Mouse (Mus musculus): Measurements from ENCODE around the gene Ankrd63.

Gene Ankrd63

GRCm38 (mm10) chr2:118729194-118729593 is 25.4 kb upstream of the Ankrd63 start:
- in situ Hi-C loops (cut with MboI; ENCODE audit: low pct_unique_long_range_greater_than_20kb in 1 of 2, low sequenced_read_pairs in 2 of 2, unreplicated experiment in 1 of 2): no loop called here

GRCm38 (mm10) chr2:118728337-118728736 is 24.6 kb upstream of the Ankrd63 start, which contains the start of gene Plcb2:
Gene Plcb2 (minus strand): TSS chr2:118728438.
- in situ Hi-C loops (cut with MboI; ENCODE audit: low pct_unique_long_range_greater_than_20kb in 1 of 2, low sequenced_read_pairs in 2 of 2, unreplicated experiment in 1 of 2): no loop called here

GRCm38 (mm10) chr2:118727911-118728310 is 24.1 kb upstream of the Ankrd63 start:
- in situ Hi-C loops (cut with MboI; ENCODE audit: low pct_unique_long_range_greater_than_20kb in 1 of 2, low sequenced_read_pairs in 2 of 2, unreplicated experiment in 1 of 2): no loop called here

- in situ Hi-C loops (cut with MboI; ENCODE audit: low pct_unique_long_range_greater_than_20kb in 1 of 2, low sequenced_read_pairs in 2 of 2, unreplicated experiment in 1 of 2): no loop called here
These were observed 23.1 kb upstream of the Ankrd63 start for GRCm38 (mm10) chr2:118726873-118727272.

- in situ Hi-C loops (cut with MboI; ENCODE audit: low pct_unique_long_range_greater_than_20kb in 1 of 2, low sequenced_read_pairs in 2 of 2, unreplicated experiment in 1 of 2): no loop called here
These were observed 21.7 kb upstream of the Ankrd63 start for GRCm38 (mm10) chr2:118725511-118725910.

- in situ Hi-C loops (cut with MboI; ENCODE audit: low pct_unique_long_range_greater_than_20kb in 1 of 2, low sequenced_read_pairs in 2 of 2, unreplicated experiment in 1 of 2): no loop called here
These were observed 20.1 kb upstream of the Ankrd63 start for GRCm38 (mm10) chr2:118723693-118724486.

- in situ Hi-C loops (cut with MboI; ENCODE audit: low pct_unique_long_range_greater_than_20kb in 1 of 2, low sequenced_read_pairs in 2 of 2, unreplicated experiment in 1 of 2): no loop called here
These were observed 12.9 kb upstream of the Ankrd63 start for GRCm38 (mm10) chr2:118716677-118717076.

GRCm38 (mm10) chr2:118714230-118714629 is 10.5 kb upstream of the Ankrd63 start:
- in situ Hi-C loops (cut with MboI; ENCODE audit: low pct_unique_long_range_greater_than_20kb in 1 of 2, low sequenced_read_pairs in 2 of 2, unreplicated experiment in 1 of 2): no loop called here

GRCm38 (mm10) chr2:118713631-118714030 is 9.9 kb upstream of the Ankrd63 start:
- in situ Hi-C loops (cut with MboI; ENCODE audit: low pct_unique_long_range_greater_than_20kb in 1 of 2, low sequenced_read_pairs in 2 of 2, unreplicated experiment in 1 of 2): no loop called here

GRCm38 (mm10) chr2:118711038-118711494 is 7.3 kb upstream of the Ankrd63 start:
- in situ Hi-C loops (cut with MboI; ENCODE audit: low pct_unique_long_range_greater_than_20kb in 1 of 2, low sequenced_read_pairs in 2 of 2, unreplicated experiment in 1 of 2): no loop called here

GRCm38 (mm10) chr2:118709655-118710221 is 6.0 kb upstream of the Ankrd63 start:
- in situ Hi-C loops (cut with MboI; ENCODE audit: low pct_unique_long_range_greater_than_20kb in 1 of 2, low sequenced_read_pairs in 2 of 2, unreplicated experiment in 1 of 2): loop anchor here in 1 of 2 experiments (5.0 kb wide), 1 partner anchor 188 kb away; no protein-coding TSS in a partner anchor

- in situ Hi-C loops (cut with MboI; ENCODE audit: low pct_unique_long_range_greater_than_20kb in 1 of 2, low sequenced_read_pairs in 2 of 2, unreplicated experiment in 1 of 2): loop anchor here in 1 of 2 experiments (5.0 kb wide), 1 partner anchor 189 kb away; no protein-coding TSS in a partner anchor
These were observed 4.7 kb upstream of the Ankrd63 start for GRCm38 (mm10) chr2:118708472-118708871.

- in situ Hi-C loops (cut with MboI; ENCODE audit: low pct_unique_long_range_greater_than_20kb in 1 of 2, low sequenced_read_pairs in 2 of 2, unreplicated experiment in 1 of 2): loop anchor here in 1 of 2 experiments (5.0 kb wide), 1 partner anchor 191 kb away; no protein-coding TSS in a partner anchor
These were observed 2.7 kb upstream of the Ankrd63 start for GRCm38 (mm10) chr2:118706436-118706835.

GRCm38 (mm10) chr2:118702883-118703761 is 641 bp downstream of the Ankrd63 start:
- in situ Hi-C loops (cut with MboI; ENCODE audit: low pct_unique_long_range_greater_than_20kb in 1 of 2, low sequenced_read_pairs in 2 of 2, unreplicated experiment in 1 of 2): no loop called here

GRCm38 (mm10) chr2:118701971-118702882 is 1.5 kb downstream of the Ankrd63 start:
- in situ Hi-C loops (cut with MboI; ENCODE audit: low pct_unique_long_range_greater_than_20kb in 1 of 2, low sequenced_read_pairs in 2 of 2, unreplicated experiment in 1 of 2): no loop called here

- in situ Hi-C loops (cut with MboI; ENCODE audit: low pct_unique_long_range_greater_than_20kb in 1 of 2, low sequenced_read_pairs in 2 of 2, unreplicated experiment in 1 of 2): no loop called here
These were observed 2.6 kb downstream of the Ankrd63 start for GRCm38 (mm10) chr2:118701161-118701560.

GRCm38 (mm10) chr2:118700179-118701062 is 3.3 kb downstream of the Ankrd63 start:
- in situ Hi-C loops (cut with MboI; ENCODE audit: low pct_unique_long_range_greater_than_20kb in 1 of 2, low sequenced_read_pairs in 2 of 2, unreplicated experiment in 1 of 2): no loop called here
